Mouse (Mus musculus): ENCODE data around the gene Tfeb. TPM values are rescaled to one million over a fixed set of nuclear protein-coding genes. Genes with fewer than 3 reads are reported as not detected.

Gene Tfeb
- total RNA-seq, 2 experiments from 2014 or later = 31.7 to 39.9 TPM

GRCm38 (mm10) chr17:47711883-47712282 is 24.9 kb upstream of the Tfeb start:
- no peak for ATAC-seq (ENCODE audit: poor library complexity, severe bottlenecking)

GRCm38 (mm10) chr17:47712889-47713571 is 23.8 kb upstream of the Tfeb start:
- ATAC-seq (ENCODE audit: poor library complexity, severe bottlenecking) = no peak

GRCm38 (mm10) chr17:47715037-47715436 is 21.8 kb upstream of the Tfeb start:
- ATAC-seq (ENCODE audit: poor library complexity, severe bottlenecking) = peak; percentile 49; the same call in 1 of the 2 replicates

GRCm38 (mm10) chr17:47721183-47721582 is 15.6 kb upstream of the Tfeb start:
- ATAC-seq (ENCODE audit: poor library complexity, severe bottlenecking) = no peak

GRCm38 (mm10) chr17:47726566-47726965 is 10.3 kb upstream of the Tfeb start, which contains the start of gene Pgc:
Gene Pgc (plus strand): TSS chr17:47726842.
- no peak for ATAC-seq (ENCODE audit: poor library complexity, severe bottlenecking)

GRCm38 (mm10) chr17:47730633-47731575 is 5.9 kb upstream of the Tfeb start:
- ATAC-seq (ENCODE audit: poor library complexity, severe bottlenecking) = no peak

GRCm38 (mm10) chr17:47735553-47736100 is 1.2 kb upstream of the Tfeb start:
- ATAC-seq (ENCODE audit: poor library complexity, severe bottlenecking) = no peak

- peak; percentile 75 for ATAC-seq (ENCODE audit: poor library complexity, severe bottlenecking)
Measured at GRCm38 (mm10) chr17:47737271-47738065, 638 bp downstream of the Tfeb start.

GRCm38 (mm10) chr17:47738066-47738878 is 1.4 kb downstream of the Tfeb start:
- ATAC-seq (ENCODE audit: poor library complexity, severe bottlenecking) = peak; percentile 17

- no peak for ATAC-seq (ENCODE audit: poor library complexity, severe bottlenecking)
Measured at GRCm38 (mm10) chr17:47738879-47739798, 2.3 kb downstream of the Tfeb start.

- ATAC-seq (ENCODE audit: poor library complexity, severe bottlenecking) = no peak
Measured at GRCm38 (mm10) chr17:47740186-47740585, 3.4 kb downstream of the Tfeb start.

- peak; percentile 36 for ATAC-seq (ENCODE audit: poor library complexity, severe bottlenecking)
Measured at GRCm38 (mm10) chr17:47742991-47743734, 6.3 kb downstream of the Tfeb start.

GRCm38 (mm10) chr17:47744086-47744485 is 7.3 kb downstream of the Tfeb start:
- ATAC-seq (ENCODE audit: poor library complexity, severe bottlenecking) = no peak

- 0 out of 2 replicates have a peak, but pooled peaks have one; percentile 34 for ATAC-seq (ENCODE audit: poor library complexity, severe bottlenecking)
Measured at GRCm38 (mm10) chr17:47744746-47745368, 8.0 kb downstream of the Tfeb start.

- no peak for ATAC-seq (ENCODE audit: poor library complexity, severe bottlenecking)
Measured at GRCm38 (mm10) chr17:47748791-47749553, 12.1 kb downstream of the Tfeb start.

GRCm38 (mm10) chr17:47749626-47750025 is 12.8 kb downstream of the Tfeb start:
- ATAC-seq (ENCODE audit: poor library complexity, severe bottlenecking) = no peak

GRCm38 (mm10) chr17:47750101-47750500 is 13.3 kb downstream of the Tfeb start:
- ATAC-seq (ENCODE audit: poor library complexity, severe bottlenecking) = no peak

Data from megakaryocyte, adult 5-6 weeks (primary cell).